Mouse (Mus musculus) neural tube, embryonic 15.5 days (tissue): ENCODE data around the gene Cbfa2t3. TPM values are rescaled to one million over a fixed set of nuclear protein-coding genes. Genes with fewer than 3 reads are reported as not detected.

Experiments used
- ATAC-seq: fragments of 200-750 bp; cut with Nextera tagmentation; 2 replicates; pipeline ENCODE4 v1.8.0; 2017; ENCODE audit warnings: mild to moderate bottlenecking, moderate TSS enrichment, moderate library complexity; ENCODE audit not compliant: low FRiP score
- H3K27ac ChIP-seq: fragments of 300-500 bp; sonication (generic); replicated peaks from 2 replicates; pipeline ENCODE4 v1.5.1; 2015; ENCODE audit warnings: mild to moderate bottlenecking, inconsistent platforms
- H3K27me3 ChIP-seq: fragments of 300-500 bp; sonication (generic); replicated peaks from 2 replicates; pipeline ENCODE4 v1.6.1; 2015; ENCODE audit warnings: inconsistent platforms
- H3K36me3 ChIP-seq: fragments of 300-500 bp; sonication (generic); 2 replicates; pipeline ENCODE4 v1.6.1; 2015; ENCODE audit warnings: inconsistent platforms
- H3K4me1 ChIP-seq: fragments of 300-500 bp; sonication (generic); 2 replicates; pipeline ENCODE4 v1.6.1; 2015; ENCODE audit warnings: inconsistent platforms
- H3K4me2 ChIP-seq: fragments of 300-500 bp; sonication (generic); 2 replicates; pipeline ENCODE4 v1.6.1; 2015; ENCODE audit warnings: inconsistent platforms, mild to moderate bottlenecking, moderate library complexity
- H3K4me3 ChIP-seq: fragments of 300-500 bp; sonication (generic); replicated peaks from 2 replicates; pipeline ENCODE4 v1.5.1; 2015; ENCODE audit warnings: mild to moderate bottlenecking, inconsistent platforms
- H3K9ac ChIP-seq: fragments of 300-500 bp; sonication (generic); replicated peaks from 2 replicates; pipeline ENCODE4 v1.6.1; 2015; ENCODE audit warnings: mild to moderate bottlenecking, inconsistent platforms
- H3K9me3 ChIP-seq: fragments of 300-500 bp; sonication (generic); replicated peaks from 2 replicates; pipeline ENCODE4 v1.6.1; 2016; ENCODE audit warnings: inconsistent platforms
- WGBS: fragments of 180-500 bp; shearing (Covaris S2); methylation state at CpG from one replicate; pipeline ENCODE4 v1.1.7; 2015; ENCODE audit warnings: mixed read lengths; 5-methylcytosine and 5-hydroxymethylcytosine counted together
- polyA plus RNA-seq: library from polyadenylated mRNA; unstranded; fragments of >200 nt; fragmentation: Nextera tagmentation; extraction: Ambion mirVana; gene quantifications from 2 replicates; pipeline ENCODE4 v1.2.1, GENCODE M21; 2015

The Cbfa2t3 gene
- polyA plus RNA-seq, 1 experiment from 2014 or later, result 16.8 TPM

- peaks cover 63% of the 10 kb centered on the region for H3K4me1 ChIP-seq
- WGBS, result 56% methylated on average over 3 of the region's 3 CpGs
- peak overlapping the region; percentile 89 for H3K27ac ChIP-seq
- H3K4me2 ChIP-seq, result no peak overlapping the region
- H3K36me3 ChIP-seq, result no peaks in the 10 kb centered on the region
- H3K9ac ChIP-seq, result no peak overlapping the region
- H3K27me3 ChIP-seq, result no peaks in the 10 kb centered on the region
- H3K9me3 ChIP-seq, result no peaks in the 10 kb centered on the region
- ATAC-seq, result no peak
- H3K4me3 ChIP-seq, result no peak overlapping the region
These were observed 36.2 kb upstream of the Cbfa2t3 start for GRCm38 (mm10) chr8:122735110-122735509.

- H3K4me1 ChIP-seq, result peaks cover 12% of the 10 kb centered on the region; the same call in 1 of the 2 replicates
- H3K27ac ChIP-seq, result 0 out of 2 replicates have a peak overlapping the region, but pooled peaks have one; percentile 24
- 9% methylated on average over 3 of the region's 3 CpGs for WGBS
- no peak for ATAC-seq
- H3K27me3 ChIP-seq, result 0 out of 2 replicates have a peak, but pooled peaks cover 2% of the 10 kb centered on the region
- H3K36me3 ChIP-seq, result no peaks in the 10 kb centered on the region
- H3K9me3 ChIP-seq, result no peaks in the 10 kb centered on the region
- H3K4me2 ChIP-seq, result no peak overlapping the region
- no peak overlapping the region for H3K9ac ChIP-seq
- no peak overlapping the region for H3K4me3 ChIP-seq
These were observed 29.7 kb upstream of the Cbfa2t3 start for GRCm38 (mm10) chr8:122728630-122729029.

GRCm38 (mm10) chr8:122727412-122727811 lies 28.5 kb upstream of the Cbfa2t3 start:
- Histone ChIP-seq H3K27me3 (0 out of 2 replicates have a peak, but pooled peaks cover 2% of the 10 kb centered on the region), H3K9me3 (no peaks in the 10 kb centered on the region), H3K4me2 (no peak overlapping the region), H3K9ac (no peak overlapping the region), H3K4me1 (peaks cover 10% of the 10 kb centered on the region; the same call in 1 of the 2 replicates), H3K36me3 (no peaks in the 10 kb centered on the region), H3K4me3 (no peak overlapping the region), H3K27ac (no peak overlapping the region)
- ATAC-seq, result no peak
- WGBS, result 62% methylated on average over 5 of the region's 5 CpGs

- Histone ChIP-seq H3K36me3 (no peaks in the 10 kb centered on the region), H3K4me3 (no peak overlapping the region)
- WGBS, result 76% methylated on average over 2 of the region's 2 CpGs
These were observed 27.9 kb upstream of the Cbfa2t3 start for GRCm38 (mm10) chr8:122726789-122727188.

GRCm38 (mm10) chr8:122725187-122725586 lies 26.3 kb upstream of the Cbfa2t3 start:
- ATAC-seq, result no peak
- H3K9ac ChIP-seq, result no peak overlapping the region
- H3K27ac ChIP-seq, result no peak overlapping the region
- H3K4me3 ChIP-seq, result no peak overlapping the region
- WGBS, result 95% methylated on average over 6 of the region's 6 CpGs
- no peaks in the 10 kb centered on the region for H3K36me3 ChIP-seq
- H3K4me2 ChIP-seq, result no peak overlapping the region
- 0 out of 2 replicates have a peak, but pooled peaks cover 2% of the 10 kb centered on the region for H3K27me3 ChIP-seq
- H3K4me1 ChIP-seq, result peaks cover 26% of the 10 kb centered on the region
- H3K9me3 ChIP-seq, result no peaks in the 10 kb centered on the region

More at GRCm38 (mm10) chr8:122726789-122727188, 27.9 kb upstream of the Cbfa2t3 start:
- no peak overlapping the region for H3K9ac ChIP-seq
- 0 out of 2 replicates have a peak, but pooled peaks cover 2% of the 10 kb centered on the region for H3K27me3 ChIP-seq
- no peak overlapping the region for H3K4me2 ChIP-seq
- ATAC-seq, result no peak
- no peaks in the 10 kb centered on the region for H3K9me3 ChIP-seq
- H3K4me1 ChIP-seq, result peaks cover 10% of the 10 kb centered on the region; the same call in 1 of the 2 replicates
- no peak overlapping the region for H3K27ac ChIP-seq

- H3K27me3 ChIP-seq, result no peaks in the 10 kb centered on the region
- no peaks in the 10 kb centered on the region for H3K9me3 ChIP-seq
- H3K4me3 ChIP-seq, result no peak overlapping the region
- peak overlapping the region; percentile 28; the same call in 1 of the 2 replicates for H3K9ac ChIP-seq
- 32% methylated on average over 14 of the region's 14 CpGs for WGBS
- peak overlapping the region; percentile 82 for H3K27ac ChIP-seq
- no peaks in the 10 kb centered on the region for H3K36me3 ChIP-seq
- peak; percentile 69 for ATAC-seq
- peaks cover 29% of the 10 kb centered on the region for H3K4me1 ChIP-seq
- peak overlapping the region; percentile 40 for H3K4me2 ChIP-seq
These were observed 22.1 kb upstream of the Cbfa2t3 start for GRCm38 (mm10) chr8:122720811-122721640.

GRCm38 (mm10) chr8:122720070-122720729 lies 21.3 kb upstream of the Cbfa2t3 start:
- Histone ChIP-seq H3K9me3 (no peaks in the 10 kb centered on the region), H3K4me1 (peaks cover 29% of the 10 kb centered on the region), H3K9ac (peak overlapping the region; percentile 28; the same call in 1 of the 2 replicates), H3K27ac (peak overlapping the region; percentile 82), H3K4me3 (no peak overlapping the region), H3K36me3 (no peaks in the 10 kb centered on the region), H3K27me3 (no peaks in the 10 kb centered on the region), H3K4me2 (peak overlapping the region; percentile 40)
- 7% methylated on average over 25 of the region's 25 CpGs for WGBS
- ATAC-seq, result peak; percentile 60; the same call in 1 of the 2 replicates

- WGBS, result 42% methylated on average over 7 of the region's 7 CpGs
- Histone ChIP-seq H3K4me3 (no peak overlapping the region), H3K9ac (no peak overlapping the region)
These were observed 20.7 kb upstream of the Cbfa2t3 start for GRCm38 (mm10) chr8:122719500-122720065.

GRCm38 (mm10) chr8:122718711-122719499 lies 20.0 kb upstream of the Cbfa2t3 start:
- Histone ChIP-seq H3K9me3 (no peaks in the 10 kb centered on the region), H3K4me1 (peaks cover 29% of the 10 kb centered on the region), H3K27me3 (no peaks in the 10 kb centered on the region), H3K27ac (no peak overlapping the region), H3K4me3 (no peak overlapping the region), H3K4me2 (no peak overlapping the region), H3K9ac (no peak overlapping the region), H3K36me3 (no peaks in the 10 kb centered on the region)
- ATAC-seq, result no peak
- WGBS, result 84% methylated on average over 14 of the region's 14 CpGs

More at GRCm38 (mm10) chr8:122719500-122720065, 20.7 kb upstream of the Cbfa2t3 start:
- no peak for ATAC-seq
- Histone ChIP-seq H3K27ac (peak overlapping the region; percentile 82), H3K36me3 (no peaks in the 10 kb centered on the region), H3K4me2 (no peak overlapping the region; the same call in 1 of the 2 replicates), H3K9me3 (no peaks in the 10 kb centered on the region), H3K27me3 (no peaks in the 10 kb centered on the region), H3K4me1 (peaks cover 29% of the 10 kb centered on the region)

GRCm38 (mm10) chr8:122717869-122718509 lies 19.1 kb upstream of the Cbfa2t3 start:
- WGBS, result 86% methylated on average over 10 of the region's 10 CpGs
- Histone ChIP-seq H3K27me3 (no peaks in the 10 kb centered on the region), H3K4me2 (no peak overlapping the region), H3K9ac (no peak overlapping the region), H3K36me3 (no peaks in the 10 kb centered on the region), H3K9me3 (no peaks in the 10 kb centered on the region), H3K4me3 (no peak overlapping the region), H3K27ac (no peak overlapping the region), H3K4me1 (peaks cover 29% of the 10 kb centered on the region)
- ATAC-seq, result no peak
